In genomic region chr9:123107186-123107585, GRCm38 (mm10) we compare ENCODE assay signal across 23 mouse cellular contexts. TPM values are rescaled to one million over a fixed set of nuclear protein-coding genes. Genes with fewer than 3 reads are reported as not detected.
A peak's percentile ranks its signal among the peaks of the same experiment; 100 is the strongest.
DNase-seq lines count a peak whose midpoint lies in the region; ATAC-seq and TF ChIP-seq lines count a peak whose summit lies in the region.
"Had no signal": no experiment of that assay in that cellular context is flagged by ENCODE, and none has a peak within 500 bp of the region (broad histone marks: within the 10 kb centered on the region; RNA-seq: fewer than 3 reads in every experiment).

No protein-coding gene starts in this region.

- TF ChIP-seq EP300 in heart, postnatal 0 days (IDR thresholded peaks at IDR 0.05; ENCODE audit: low read depth), result no peak

- intact Hi-C loops in heart, postnatal 10 days (cut with DNase I), result no loop called here

- no peak overlapping the region for H3K4me3 ChIP-seq in heart, postnatal 0 days (ENCODE audit: low read depth, low read length)
- H3K4me3 ChIP-seq: forebrain, embryonic 13.5 days; gastrocnemius, adult 2 months; heart, embryonic 10.5 days; hindbrain, embryonic 10.5 days; midbrain, embryonic 10.5 days; myocyte had no signal

- no peak for DNase-seq in heart, postnatal 0 days (ENCODE audit: low spot score)
- DNase-seq in heart, postnatal 10 days, result no peak
- peak; percentile 20 for DNase-seq in 3T3-L1 (ENCODE audit: low read depth, low spot score)
- peak; percentile 42 for DNase-seq in NIH3T3 (ENCODE audit: low read depth)
- no peak for DNase-seq in adrenal gland, postnatal 25 days
- DNase-seq in urinary bladder, adult 18-20 months (ENCODE audit: low spot score in 2 of 2), result no peak
- no peak for DNase-seq in urinary bladder, postnatal 14 days (ENCODE audit: low spot score)
- DNase-seq: cerebellum, postnatal 36 days; gastrocnemius, adult 2 months; kidney, postnatal 14 days; layer of hippocampus, adult 9-11 months; lung, postnatal 10 days; right cerebral cortex, postnatal 14 days; thymus, postnatal 4 days had no signal

- no peaks in the 10 kb centered on the region for H3K9me3 ChIP-seq in heart, postnatal 0 days (replicated peaks; ENCODE audit: control insufficient read depth, low read length)
- H3K9me3 ChIP-seq: forebrain, embryonic 13.5 days; heart, embryonic 10.5 days; hindbrain, embryonic 10.5 days; midbrain, embryonic 10.5 days had no signal

- no peak overlapping the region for H3K4me2 ChIP-seq in heart, postnatal 0 days (ENCODE audit: low read depth, low read length)
- H3K4me2 ChIP-seq: forebrain, embryonic 13.5 days had no signal

- no peak for TF ChIP-seq CTCF in heart, postnatal 0 days (IDR thresholded peaks at IDR 0.05; ENCODE audit: low read depth)

- 86% methylated on average over 4 of the region's 4 CpGs for WGBS in heart, postnatal 0 days

- H3K27ac ChIP-seq in heart, postnatal 0 days (ENCODE audit: low read depth), result no peak overlapping the region
- H3K27ac ChIP-seq: forebrain, embryonic 13.5 days; gastrocnemius, adult 2 months; heart, embryonic 10.5 days; hindbrain, embryonic 10.5 days; midbrain, embryonic 10.5 days; stomach, postnatal 0 days had no signal

- H3K27me3 ChIP-seq in heart, postnatal 0 days (ENCODE audit: control insufficient read depth, insufficient read depth, low read length), result no peaks in the 10 kb centered on the region
- H3K27me3 ChIP-seq: forebrain, embryonic 13.5 days had no signal

- peaks cover 5% of the 10 kb centered on the region for H3K4me1 ChIP-seq in heart, postnatal 0 days (ENCODE audit: control insufficient read depth, insufficient read depth)

- H3K9ac ChIP-seq in heart, postnatal 0 days (replicated peaks; ENCODE audit: low read depth, low read length), result no peak overlapping the region
- H3K9ac ChIP-seq: forebrain, embryonic 13.5 days had no signal

- ATAC-seq in heart, postnatal 0 days (ENCODE audit: insufficient read depth, low read depth), result peak; percentile 82
- peak; percentile 88 to 98 for ATAC-seq in hematopoietic stem cell, adult 5-6 weeks (replicated peaks in 1 of 2; ENCODE audit: insufficient read depth in 1 of 2, low FRiP score in 2 of 2, low TSS enrichment in 1 of 2, low read depth in 1 of 2, poor library complexity in 2 of 2, severe bottlenecking in 2 of 2)
- ATAC-seq: forebrain, embryonic 13.5 days had no signal

- peaks cover 3% of the 10 kb centered on the region; the same call in 1 of the 2 replicates for H3K36me3 ChIP-seq in heart, postnatal 0 days (replicated peaks; ENCODE audit: control insufficient read depth, insufficient read depth, low read length)

RNA-seq across cellular contexts. Expression of gene Zdhhc3, which starts 5.8 kb away (rescaled TPM):
- total RNA-seq in heart, postnatal 0 days (2014; rRNA removed; ENCODE audit: low replicate concordance), result 51.7 and 73.5 TPM in 2 replicates
- polyA plus RNA-seq in heart, postnatal 0 days (2015; fragmentation: Nextera tagmentation; extraction: Ambion mirVana), result 33.4 and 35.7 TPM in 2 replicates
- 10 to 100 TPM; 50.7 to 53.5 TPM for total RNA-seq in heart, postnatal 10 days (2021)
- 38.2 and 39.2 TPM in 2 replicates for total RNA-seq in hematopoietic stem cell, adult 5-6 weeks (2017)
- 77.8 and 87.8 TPM in 2 replicates for total RNA-seq in adrenal gland, postnatal 25 days (2021)

RNA-seq across cellular contexts. Expression of gene Exosc7, which starts 5.8 kb away (rescaled TPM):
- total RNA-seq in heart, postnatal 0 days (2014; rRNA removed; ENCODE audit: low replicate concordance), result 20.2 and 29.5 TPM in 2 replicates
- 45.6 and 49.7 TPM in 2 replicates for polyA plus RNA-seq in heart, postnatal 0 days (2015; fragmentation: Nextera tagmentation; extraction: Ambion mirVana)
- total RNA-seq in heart, postnatal 10 days (2021), result 10 to 100 TPM; 23.0 to 29.2 TPM
- total RNA-seq in hematopoietic stem cell, adult 5-6 weeks (2017), result 77.9 and 110 TPM in 2 replicates
- total RNA-seq in adrenal gland, postnatal 25 days (2021), result 42.9 and 50.9 TPM in 2 replicates

RNA-seq across cellular contexts. Expression of gene Clec3b, which starts 43.6 kb away (rescaled TPM):
- total RNA-seq in heart, postnatal 0 days (2014; rRNA removed; ENCODE audit: low replicate concordance), result 8.5 and 26.8 TPM in 2 replicates
- 5.5 and 5.7 TPM in 2 replicates for polyA plus RNA-seq in heart, postnatal 0 days (2015; fragmentation: Nextera tagmentation; extraction: Ambion mirVana)
- total RNA-seq in heart, postnatal 10 days (2021), result 10 to 100 TPM; 69.1 to 72.0 TPM
- not detected in 2 replicates for total RNA-seq in hematopoietic stem cell, adult 5-6 weeks (2017)
- 11.4 and 15.0 TPM in 2 replicates for total RNA-seq in adrenal gland, postnatal 25 days (2021)
- total RNA-seq: ES-E14 had no signal
- polyA plus RNA-seq: heart, embryonic 10.5 days; hindbrain, embryonic 10.5 days; intestine, embryonic 14.5 days had no signal

Comparison
In these comparisons a context has a peak if more than half of its experiments do, and no peak if none do; other contexts are left out.
1. DNase-seq: peak in 3T3-L1 (single experiment) and NIH3T3 (single experiment); none in heart, postnatal 0 days (single experiment), heart, postnatal 10 days (0 of 2), adrenal gland, postnatal 25 days (single experiment), urinary bladder, adult 18-20 months (0 of 2) and urinary bladder, postnatal 14 days (single experiment).